Mouse (Mus musculus): ENCODE measurements at regions not wholly inside any gene's neighbourhood (a gene's known extent, or its start where the extent isn't known, plus 50 kb on each side); places are given as distances from the start of the nearest gene placed in this dataset.
A peak's percentile ranks its signal among the peaks of the same experiment; 100 is the strongest.

DNA sequence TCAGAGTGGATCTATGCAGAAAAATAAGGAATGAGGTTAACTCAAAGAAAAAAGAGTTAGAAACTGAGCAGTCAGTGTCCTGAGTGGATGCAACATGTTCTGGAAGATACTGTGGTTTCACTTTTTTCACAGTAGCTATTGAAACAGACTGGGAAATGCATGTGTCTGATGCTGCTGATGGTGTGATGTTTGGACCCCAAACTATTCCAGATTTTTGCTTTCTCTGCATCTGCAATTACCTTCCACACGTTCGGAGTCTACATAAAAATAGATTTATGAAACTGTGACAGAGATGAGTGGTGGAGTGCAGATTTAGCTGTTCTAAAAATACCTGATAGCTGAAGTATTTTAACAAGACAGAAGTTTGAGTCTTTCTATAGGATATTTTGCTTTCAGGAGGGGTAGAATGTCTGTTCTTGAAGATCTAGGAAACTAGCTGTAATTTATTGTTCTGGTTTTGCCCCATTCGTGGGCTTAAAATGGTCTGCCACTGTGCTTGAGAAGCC lies 545.3 kb downstream of the Stim2 start:
- Histone ChIP-seq H3K4me2 (ENCODE audit: low read depth, low read length) (0 out of 2 replicates have a peak overlapping the region, but pooled peaks have one; percentile 12), H3K9ac (replicated peaks; ENCODE audit: low read depth, low read length) (no peak overlapping the region), H3K36me3 (replicated peaks; ENCODE audit: control insufficient read depth, insufficient read depth, low read length) (no peaks in the 10 kb centered on the region), H3K4me1 (ENCODE audit: control insufficient read depth, insufficient read depth) (no peaks in the 10 kb centered on the region), H3K9me3 (replicated peaks; ENCODE audit: control insufficient read depth, low read length) (no peaks in the 10 kb centered on the region), H3K27ac (ENCODE audit: low read depth) (no peak overlapping the region), H3K27me3 (ENCODE audit: control insufficient read depth, insufficient read depth, low read length) (no peaks in the 10 kb centered on the region), H3K4me3 (ENCODE audit: low read depth, low read length) (no peak overlapping the region)
- no peak for DNase-seq (ENCODE audit: low spot score)
- TF ChIP-seq CTCF (IDR thresholded peaks at IDR 0.05; ENCODE audit: low read depth) (no peak), EP300 (IDR thresholded peaks at IDR 0.05; ENCODE audit: low read depth) (no peak)
- 35% methylated on average over 3 of the region's 3 CpGs for WGBS
- ATAC-seq (ENCODE audit: insufficient read depth, low read depth) = no peak

DNA sequence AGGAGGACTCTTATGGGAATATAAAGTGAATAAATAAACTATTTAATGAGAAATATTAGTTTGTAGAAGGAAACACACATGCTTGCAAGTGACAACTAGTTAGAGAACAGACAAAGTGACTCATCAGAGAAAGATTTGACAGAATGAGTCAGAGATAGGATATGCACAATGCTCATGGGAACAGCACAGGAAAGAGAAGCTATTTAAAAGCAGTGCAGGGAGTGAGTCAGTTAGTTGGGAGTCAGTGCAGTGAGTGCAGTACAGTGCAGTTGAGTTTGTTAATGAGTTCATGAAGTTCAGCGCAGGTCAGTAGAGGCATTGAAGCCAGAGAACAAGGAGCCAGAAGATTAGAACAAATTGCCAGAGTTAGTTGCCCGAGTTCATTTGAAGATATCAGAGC lies 580.2 kb downstream of the Stim2 start:
- Histone ChIP-seq H3K27me3 (ENCODE audit: control insufficient read depth, insufficient read depth, low read length) (no peaks in the 10 kb centered on the region), H3K4me3 (ENCODE audit: low read depth, low read length) (no peak overlapping the region), H3K4me2 (ENCODE audit: low read depth, low read length) (no peak overlapping the region), H3K27ac (ENCODE audit: low read depth) (no peak overlapping the region), H3K9ac (replicated peaks; ENCODE audit: low read depth, low read length) (no peak overlapping the region), H3K4me1 (ENCODE audit: control insufficient read depth, insufficient read depth) (no peaks in the 10 kb centered on the region), H3K9me3 (replicated peaks; ENCODE audit: control insufficient read depth, low read length) (no peaks in the 10 kb centered on the region), H3K36me3 (replicated peaks; ENCODE audit: control insufficient read depth, insufficient read depth, low read length) (no peaks in the 10 kb centered on the region)
- no peak for TF ChIP-seq EP300 (IDR thresholded peaks at IDR 0.05; ENCODE audit: low read depth)
- TF ChIP-seq CTCF (IDR thresholded peaks at IDR 0.05; ENCODE audit: low read depth) = no peak
- WGBS = 58% methylated on average over 2 of the region's 2 CpGs
- no peak for DNase-seq (ENCODE audit: low spot score)
- no peak for ATAC-seq (ENCODE audit: insufficient read depth, low read depth)

DNA sequence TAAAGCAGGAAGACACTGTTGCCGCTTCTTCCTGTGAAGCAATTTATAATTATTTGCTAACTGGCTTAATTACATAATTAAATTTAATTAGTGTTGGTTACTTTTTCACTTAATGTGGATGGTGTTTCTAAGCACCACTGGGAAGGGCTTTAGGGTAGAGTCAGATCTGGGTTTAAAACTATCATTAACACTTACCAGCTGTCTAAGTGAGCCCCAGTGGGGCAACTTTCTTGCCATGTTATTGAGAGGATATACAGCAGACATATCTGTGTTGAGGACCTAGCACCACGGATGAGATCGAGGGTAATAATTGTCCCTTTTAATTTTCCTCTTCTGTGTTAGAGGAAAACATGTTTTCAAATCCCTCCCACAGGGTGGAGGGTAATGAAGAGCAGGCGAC lies 581.2 kb downstream of the Stim2 start:
- ATAC-seq (ENCODE audit: insufficient read depth, low read depth) (no peak), DNase-seq (ENCODE audit: low spot score) (no peak)
- Histone ChIP-seq H3K4me3 (ENCODE audit: low read depth, low read length) (no peak overlapping the region), H3K27ac (ENCODE audit: low read depth) (no peak overlapping the region), H3K9ac (replicated peaks; ENCODE audit: low read depth, low read length) (no peak overlapping the region), H3K27me3 (ENCODE audit: control insufficient read depth, insufficient read depth, low read length) (no peaks in the 10 kb centered on the region), H3K9me3 (replicated peaks; ENCODE audit: control insufficient read depth, low read length) (no peaks in the 10 kb centered on the region), H3K4me1 (ENCODE audit: control insufficient read depth, insufficient read depth) (no peaks in the 10 kb centered on the region), H3K36me3 (replicated peaks; ENCODE audit: control insufficient read depth, insufficient read depth, low read length) (no peaks in the 10 kb centered on the region), H3K4me2 (ENCODE audit: low read depth, low read length) (no peak overlapping the region)
- TF ChIP-seq EP300 (IDR thresholded peaks at IDR 0.05; ENCODE audit: low read depth) = no peak
- 76% methylated on average over 4 of the region's 4 CpGs for WGBS

DNA sequence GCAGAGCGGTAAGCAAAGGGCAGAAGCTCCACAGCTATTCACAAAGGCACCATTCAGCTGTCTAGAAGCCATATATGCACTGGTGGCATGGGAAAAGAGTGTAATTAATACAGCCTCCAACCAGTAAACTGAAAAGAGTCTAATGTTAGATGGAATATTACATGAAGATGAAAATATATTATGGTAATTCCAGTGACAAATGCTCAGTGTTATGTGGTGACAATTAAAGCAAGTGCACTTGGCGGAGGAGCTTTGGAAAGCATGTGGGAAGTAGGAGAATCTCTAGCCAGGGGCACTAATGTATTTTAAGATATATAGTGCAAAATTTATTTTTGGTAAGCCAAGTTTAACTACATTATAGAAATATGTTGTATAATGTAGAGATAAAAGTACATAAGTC lies 583.9 kb downstream of the Stim2 start:
- no peak for ATAC-seq (ENCODE audit: insufficient read depth, low read depth)
- no peaks in the 10 kb centered on the region for H3K36me3 ChIP-seq (replicated peaks; ENCODE audit: control insufficient read depth, insufficient read depth, low read length)

DNA sequence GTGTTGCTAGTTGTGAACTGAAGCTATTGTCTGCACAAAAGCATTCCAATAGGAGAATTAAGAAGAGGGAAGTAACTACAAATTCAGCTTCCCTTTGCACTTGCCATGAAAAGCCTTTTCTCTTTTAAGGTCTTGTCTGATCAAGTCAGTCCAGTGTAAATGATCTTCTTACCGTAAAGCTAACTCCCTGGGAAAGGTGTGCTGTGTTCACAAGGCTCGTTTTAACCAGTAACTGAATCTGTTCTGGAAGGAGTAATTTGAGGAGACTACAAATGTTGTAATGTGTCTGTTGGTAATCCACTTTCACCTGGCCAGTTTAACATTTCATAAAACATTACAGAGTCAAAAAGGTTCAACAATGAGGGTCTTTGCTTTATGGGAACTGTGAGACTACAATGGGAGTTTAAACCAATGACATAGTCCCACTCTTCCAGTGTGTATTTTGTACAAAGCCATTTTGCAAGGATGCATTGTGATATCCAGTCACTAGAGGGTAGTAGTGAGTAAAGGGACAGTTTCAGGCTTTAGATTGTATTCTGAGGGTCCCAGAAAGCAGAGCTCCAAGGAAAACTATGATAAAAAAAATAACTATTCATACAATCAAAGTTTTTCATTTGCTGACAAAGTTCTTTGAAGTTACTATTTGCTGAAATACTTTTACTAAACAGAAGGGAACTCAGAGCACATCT lies 590.2 kb downstream of the Stim2 start:
- H3K27ac ChIP-seq (ENCODE audit: low read depth) = no peak overlapping the region
- WGBS = 60% methylated on average over 2 of the region's 2 CpGs
- no peak overlapping the region for H3K4me2 ChIP-seq (ENCODE audit: low read depth, low read length)
- no peak for DNase-seq (ENCODE audit: low spot score)
- no peaks in the 10 kb centered on the region for H3K4me1 ChIP-seq (ENCODE audit: control insufficient read depth, insufficient read depth)
- H3K27me3 ChIP-seq (ENCODE audit: control insufficient read depth, insufficient read depth, low read length) = no peaks in the 10 kb centered on the region
- H3K9ac ChIP-seq (replicated peaks; ENCODE audit: low read depth, low read length) = no peak overlapping the region
- H3K36me3 ChIP-seq (replicated peaks; ENCODE audit: control insufficient read depth, insufficient read depth, low read length) = no peaks in the 10 kb centered on the region
- no peak for ATAC-seq (ENCODE audit: insufficient read depth, low read depth)
- H3K9me3 ChIP-seq (replicated peaks; ENCODE audit: control insufficient read depth, low read length) = no peaks in the 10 kb centered on the region
- TF ChIP-seq EP300 (IDR thresholded peaks at IDR 0.05; ENCODE audit: low read depth) = no peak
- peak; percentile 33 for TF ChIP-seq CTCF (IDR thresholded peaks at IDR 0.05; ENCODE audit: low read depth)
- no peak overlapping the region for H3K4me3 ChIP-seq (ENCODE audit: low read depth, low read length)

More for the DNA sequence above, 583.9 kb downstream of the Stim2 start:
- Histone ChIP-seq H3K27me3 (ENCODE audit: control insufficient read depth, insufficient read depth, low read length) (no peaks in the 10 kb centered on the region), H3K27ac (ENCODE audit: low read depth) (no peak overlapping the region), H3K4me2 (ENCODE audit: low read depth, low read length) (no peak overlapping the region), H3K9ac (replicated peaks; ENCODE audit: low read depth, low read length) (no peak overlapping the region), H3K4me1 (ENCODE audit: control insufficient read depth, insufficient read depth) (no peaks in the 10 kb centered on the region), H3K9me3 (replicated peaks; ENCODE audit: control insufficient read depth, low read length) (no peaks in the 10 kb centered on the region), H3K4me3 (ENCODE audit: low read depth, low read length) (no peak overlapping the region)
- no peak for DNase-seq (ENCODE audit: low spot score)
- TF ChIP-seq CTCF (IDR thresholded peaks at IDR 0.05; ENCODE audit: low read depth) = no peak
- no peak for TF ChIP-seq EP300 (IDR thresholded peaks at IDR 0.05; ENCODE audit: low read depth)
- 85% methylated on average over 2 of the region's 2 CpGs for WGBS

DNA sequence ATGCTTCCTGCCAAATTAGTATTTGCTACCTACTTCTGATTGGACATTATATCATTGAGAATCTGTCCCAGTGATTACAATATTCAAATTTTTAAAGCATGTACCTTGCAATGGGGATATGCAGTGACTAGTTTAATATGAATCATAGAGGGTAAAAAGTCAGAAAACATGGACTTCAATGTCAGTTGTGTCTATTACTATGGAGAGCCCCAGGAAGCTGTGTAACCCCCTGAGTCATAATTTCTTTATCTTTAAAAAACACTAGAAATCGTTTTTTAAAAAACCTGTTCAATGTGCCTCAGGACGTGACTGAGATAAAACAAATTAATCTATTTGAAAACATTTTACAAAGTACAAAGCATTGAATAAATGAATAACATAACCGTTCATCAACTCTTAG lies 612.7 kb downstream of the Stim2 start:
- no peak overlapping the region for H3K27ac ChIP-seq (ENCODE audit: low read depth)
- no peak for ATAC-seq (ENCODE audit: insufficient read depth, low read depth)

More for the DNA sequence above, 612.7 kb downstream of the Stim2 start:
- DNase-seq (ENCODE audit: low spot score) = no peak
- Histone ChIP-seq H3K27me3 (ENCODE audit: control insufficient read depth, insufficient read depth, low read length) (no peaks in the 10 kb centered on the region), H3K9ac (replicated peaks; ENCODE audit: low read depth, low read length) (no peak overlapping the region), H3K4me3 (ENCODE audit: low read depth, low read length) (no peak overlapping the region), H3K4me1 (ENCODE audit: control insufficient read depth, insufficient read depth) (no peaks in the 10 kb centered on the region), H3K36me3 (replicated peaks; ENCODE audit: control insufficient read depth, insufficient read depth, low read length) (no peaks in the 10 kb centered on the region), H3K9me3 (replicated peaks; ENCODE audit: control insufficient read depth, low read length) (no peaks in the 10 kb centered on the region), H3K4me2 (ENCODE audit: low read depth, low read length) (no peak overlapping the region)
- WGBS = 59% methylated on average over 3 of the region's 3 CpGs
- no peak for TF ChIP-seq CTCF (IDR thresholded peaks at IDR 0.05; ENCODE audit: low read depth)
- no peak for TF ChIP-seq EP300 (IDR thresholded peaks at IDR 0.05; ENCODE audit: low read depth)

All from heart, postnatal 0 days (tissue).